Mouse (Mus musculus): ENCODE measurements around the gene Psmd5.
"Not testable (repeated sequence)": the region's sequence is repeated elsewhere in the genome, so short reads cannot be mapped to it uniquely, and the experiment has no call there.

The Psmd5 gene

DNA sequence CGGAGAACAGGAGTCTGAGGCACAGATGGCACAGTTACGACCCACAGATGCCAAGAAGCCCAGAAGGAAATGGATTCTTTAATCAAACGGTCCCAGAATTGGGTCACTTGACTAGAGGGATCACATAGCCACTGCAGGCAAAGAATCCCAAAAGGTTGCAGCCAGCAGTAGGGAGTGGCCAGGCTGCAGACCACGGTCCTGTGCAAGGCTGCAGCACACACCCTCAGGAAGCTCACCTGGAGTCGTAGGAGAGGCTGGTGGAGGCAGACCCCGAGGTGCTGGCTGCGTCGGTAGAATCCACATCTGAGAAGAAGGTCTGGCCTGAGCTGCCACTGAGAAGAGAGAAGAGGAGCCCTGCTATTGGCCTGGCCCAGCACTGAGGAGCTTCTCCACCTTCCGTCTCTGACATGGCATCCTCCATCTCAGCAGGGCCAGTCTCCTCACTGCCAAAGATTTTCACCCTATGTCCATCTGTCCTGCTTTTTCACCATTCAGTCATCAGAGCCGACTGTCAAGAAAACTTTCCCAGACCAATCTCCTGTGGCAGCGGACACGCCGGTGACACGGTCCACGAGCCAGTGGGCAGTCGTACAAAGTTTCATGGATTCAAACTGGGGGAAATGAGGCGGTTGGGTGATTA lies 22.2 kb upstream of the Psmd5 start:
- no peak for DNase-seq (ENCODE audit: low spot score)

DNA sequence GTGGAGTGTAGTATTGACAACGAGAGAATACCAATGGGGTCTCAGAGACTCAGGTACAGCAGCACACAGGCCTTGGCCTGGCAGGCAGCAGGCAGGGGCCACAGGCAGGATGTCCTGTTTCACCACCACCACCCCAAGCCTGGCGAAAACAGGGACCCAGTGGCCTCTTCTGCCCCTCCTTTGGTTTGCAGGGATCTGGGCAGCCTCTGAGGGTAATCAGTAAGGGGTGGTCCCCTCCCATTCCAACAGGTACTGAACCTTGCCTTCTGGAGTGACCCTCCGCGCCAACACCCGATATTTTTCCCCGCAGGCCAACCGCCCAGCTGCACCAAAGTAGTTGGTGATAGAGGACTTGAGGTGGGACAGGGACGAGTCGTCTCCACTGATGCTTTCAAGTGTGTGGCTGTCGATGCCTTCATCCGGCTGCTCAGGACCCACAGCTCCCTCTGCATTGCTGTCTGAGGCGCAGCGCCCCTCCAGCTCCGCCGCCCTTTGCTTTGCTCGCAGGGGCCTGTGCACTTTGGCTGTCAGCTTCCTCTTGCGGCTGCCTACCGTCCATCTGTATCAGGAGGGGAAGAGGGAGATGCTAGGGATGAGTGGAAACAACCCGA lies 20.8 kb upstream of the Psmd5 start:
- no peak for DNase-seq (ENCODE audit: low spot score)

DNA sequence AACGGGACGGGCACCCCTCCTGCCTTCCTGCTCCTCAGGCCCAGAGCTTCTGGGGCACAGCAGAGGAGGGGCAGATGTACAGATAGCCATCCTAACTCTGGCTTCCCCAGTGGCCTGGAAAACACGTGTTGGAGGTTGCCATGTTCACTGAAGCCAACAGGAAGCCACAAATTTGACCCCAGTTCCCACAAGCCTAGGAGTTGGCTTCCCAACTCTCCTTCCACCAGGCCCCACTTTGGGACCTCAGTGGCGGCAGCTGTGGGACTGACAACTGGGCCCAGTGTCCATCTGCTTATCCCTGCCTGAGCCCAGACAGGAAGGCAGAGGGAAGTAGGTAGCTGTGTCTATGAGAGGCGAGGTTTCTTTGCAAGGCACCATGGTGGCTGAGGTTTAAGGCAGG lies 19.2 kb upstream of the Psmd5 start:
- DNase-seq (ENCODE audit: low spot score): no peak

DNA sequence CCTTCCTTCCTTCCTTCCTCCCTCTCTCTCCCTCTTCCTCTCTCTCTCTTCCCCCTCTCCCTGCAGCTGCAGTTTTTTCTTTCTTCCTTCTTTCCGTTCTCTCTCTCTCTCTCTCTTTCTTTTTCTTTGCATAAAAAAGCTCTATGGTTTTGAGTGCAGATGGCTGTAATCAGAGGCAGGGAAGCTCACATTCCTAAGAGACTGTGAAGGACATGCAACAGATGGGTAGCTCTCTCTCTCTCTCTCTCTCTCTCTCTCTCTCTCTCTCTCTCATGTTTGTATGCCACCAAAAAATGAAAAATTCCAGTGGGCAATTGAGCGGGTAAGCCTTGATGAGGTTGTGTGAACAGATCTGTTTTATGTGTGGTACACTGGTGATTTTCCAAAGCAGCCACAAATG lies 9.4 kb upstream of the Psmd5 start:
- no peak for DNase-seq (ENCODE audit: low spot score)

DNA sequence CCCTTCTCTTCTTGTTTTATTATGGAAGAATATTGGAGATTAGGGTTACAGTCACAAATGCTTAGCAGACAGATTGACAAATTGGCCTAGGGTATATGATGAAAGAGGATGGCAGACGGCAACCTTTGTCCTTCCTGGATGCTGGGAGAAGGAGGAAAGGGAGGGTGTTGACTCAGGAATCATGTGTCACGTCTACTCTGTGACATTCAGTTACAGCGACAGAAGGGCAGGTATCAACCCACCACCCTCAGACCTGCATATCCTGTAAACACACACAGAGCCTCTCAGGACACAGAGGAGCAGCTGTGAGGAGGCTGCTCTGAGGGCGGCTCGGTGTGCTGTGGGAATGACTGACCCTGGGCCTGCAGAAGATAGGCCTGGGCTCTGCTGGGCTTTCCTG lies 8.4 kb upstream of the Psmd5 start:
- DNase-seq (ENCODE audit: low spot score): no peak

DNA sequence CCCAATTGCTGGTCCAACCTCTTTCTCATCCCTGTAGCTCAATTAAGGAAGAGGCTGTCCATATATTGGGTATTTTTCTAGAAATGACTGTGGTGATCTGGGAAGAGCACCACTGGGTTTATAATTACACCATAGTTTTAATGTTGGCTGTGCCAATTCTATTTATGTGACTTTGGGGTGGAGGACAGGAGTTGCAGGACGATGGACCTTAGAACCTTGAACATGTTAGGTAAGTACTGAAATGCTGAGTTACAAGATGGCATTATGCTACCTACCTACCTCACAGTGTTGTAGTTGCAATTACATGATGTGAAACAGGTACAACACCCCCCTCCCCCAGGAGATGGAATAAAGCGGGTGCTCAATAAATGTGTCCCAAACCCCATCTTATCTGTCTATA lies 8.0 kb upstream of the Psmd5 start:
- DNase-seq (ENCODE audit: low spot score): no peak

DNA sequence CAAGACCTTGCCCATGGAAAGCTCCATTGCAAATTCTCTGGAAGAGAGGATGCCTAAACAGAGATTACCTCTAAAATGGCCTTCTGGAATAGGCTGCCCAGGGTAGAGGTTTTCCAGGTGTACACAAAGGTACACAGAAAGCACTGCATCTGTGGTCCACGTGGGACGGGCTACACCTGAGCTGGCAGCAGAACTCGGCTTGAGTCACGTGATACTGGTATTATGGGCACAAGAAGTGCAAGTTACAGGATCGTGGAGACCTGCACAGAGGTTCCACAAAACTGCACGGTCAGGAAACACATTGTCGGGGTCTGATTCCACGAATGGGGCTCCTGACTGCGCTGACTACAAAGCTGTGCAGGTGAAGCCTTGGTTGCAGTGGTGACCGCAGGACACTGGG lies 5.3 kb upstream of the Psmd5 start:
- DNase-seq (ENCODE audit: low spot score): no peak

DNA sequence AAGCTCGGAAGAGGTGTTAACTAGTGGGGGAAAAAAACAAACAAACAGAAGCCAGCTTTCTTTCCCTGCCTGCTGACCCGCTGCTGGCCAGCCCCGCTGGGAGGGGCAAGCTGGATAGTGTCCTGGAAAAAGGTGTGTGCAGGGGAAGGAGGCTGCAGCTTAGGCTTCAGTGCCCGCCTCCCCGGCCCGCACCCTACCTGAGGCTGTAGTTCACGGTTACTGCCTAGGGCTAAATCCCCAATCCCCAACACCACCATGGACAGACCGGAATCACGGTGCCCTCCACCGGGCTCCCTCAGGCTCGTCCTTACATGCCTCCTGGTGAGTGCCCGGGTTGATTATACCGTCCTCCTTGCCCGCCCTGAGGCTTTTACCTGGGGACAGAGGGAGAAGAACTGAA lies 497 bp downstream of the Psmd5 start, which contains the start of gene Cutal:
Gene Cutal, plus strand, starts transcription at position 126 of the 400 bp plus-strand sequence.
- peak; percentile 48 for DNase-seq (ENCODE audit: low spot score)

DNA sequence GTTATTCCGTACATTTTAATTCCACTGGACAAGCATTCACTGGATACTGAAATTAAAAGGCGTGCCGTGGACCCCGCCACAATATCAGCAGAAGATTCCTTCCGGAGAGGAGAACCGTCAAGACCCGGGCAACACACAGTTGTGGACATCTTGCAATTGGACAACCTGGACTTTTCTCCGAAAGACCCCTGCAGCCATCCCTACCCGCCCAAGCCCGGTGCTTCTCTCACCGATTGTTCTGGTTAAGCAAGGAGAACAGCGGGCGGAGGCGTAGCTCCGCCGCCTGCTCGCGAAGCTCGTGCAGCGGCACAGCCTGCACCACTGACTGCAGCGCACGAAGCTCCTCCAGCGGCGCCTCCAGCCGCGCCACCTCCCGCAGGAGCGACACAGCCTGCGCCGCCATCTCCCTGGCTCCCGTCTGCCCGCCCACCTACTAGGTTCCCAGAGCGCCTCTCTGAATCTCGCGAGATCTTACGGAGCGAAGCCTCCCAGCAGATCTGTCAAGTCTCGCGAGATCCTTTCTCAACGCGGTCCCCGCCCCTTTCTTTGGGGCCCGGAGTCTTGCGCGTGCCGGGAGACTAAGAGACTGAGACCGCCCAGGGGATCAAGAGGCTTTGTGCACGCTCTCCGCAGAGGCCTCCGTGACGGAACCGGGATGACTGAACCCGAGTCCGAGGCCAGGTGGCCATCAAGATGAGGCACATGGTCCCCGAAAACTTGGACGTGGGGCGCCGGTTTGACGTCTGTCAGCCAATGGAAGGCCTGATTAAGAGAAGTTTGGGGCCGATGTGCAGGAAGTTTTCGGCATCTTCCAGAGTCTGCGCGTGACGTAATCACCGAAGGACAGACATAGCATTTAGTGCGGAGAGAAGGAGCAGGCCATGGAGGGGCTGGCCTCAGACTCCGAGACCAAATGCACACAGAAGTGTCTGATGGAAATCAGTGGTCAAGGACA lies 4.0 kb downstream of the Psmd5 start:
- peak; percentile 95 for DNase-seq (ENCODE audit: low spot score)

DNA sequence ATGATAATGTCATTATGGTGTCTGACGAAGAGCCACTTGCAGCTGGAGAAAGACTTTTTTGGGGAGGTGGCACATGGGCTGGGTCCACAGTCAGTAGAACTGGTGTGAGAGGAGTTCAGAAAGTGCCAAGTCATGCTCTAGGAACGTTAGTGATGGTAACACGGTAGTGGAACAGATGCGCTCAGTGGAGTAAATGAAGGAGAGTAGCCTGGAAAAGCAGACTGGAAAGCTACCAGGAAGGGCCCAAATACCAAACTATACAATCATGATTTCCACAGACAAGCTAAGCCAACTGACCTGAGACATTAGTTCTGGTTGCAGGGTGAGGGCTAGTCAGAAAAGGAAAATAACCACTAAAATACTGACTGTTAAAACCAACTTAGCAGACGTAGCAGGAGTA lies 5.1 kb downstream of the Psmd5 start:
- DNase-seq (ENCODE audit: low spot score): no peak

DNA sequence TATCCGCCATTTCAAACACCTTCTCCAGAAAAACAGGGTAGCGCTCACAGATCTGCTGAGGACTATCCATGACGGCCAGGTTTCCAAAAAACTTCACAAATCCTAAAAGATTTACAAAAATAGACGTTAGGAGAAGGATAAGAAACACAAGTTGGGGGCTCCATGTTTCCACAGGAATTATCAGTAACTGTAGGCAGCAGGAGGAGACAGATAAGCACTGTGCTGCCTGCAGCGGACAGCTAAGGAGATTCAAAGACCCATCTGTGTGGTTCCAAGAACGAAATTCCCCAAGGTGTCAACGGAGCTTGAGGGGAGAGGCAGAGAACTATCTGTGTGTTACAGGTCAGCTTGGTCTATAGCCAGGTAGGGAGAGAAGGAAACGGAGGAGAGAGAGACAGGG lies 17.0 kb downstream of the Psmd5 start:
- no peak for DNase-seq (ENCODE audit: low spot score)

DNA sequence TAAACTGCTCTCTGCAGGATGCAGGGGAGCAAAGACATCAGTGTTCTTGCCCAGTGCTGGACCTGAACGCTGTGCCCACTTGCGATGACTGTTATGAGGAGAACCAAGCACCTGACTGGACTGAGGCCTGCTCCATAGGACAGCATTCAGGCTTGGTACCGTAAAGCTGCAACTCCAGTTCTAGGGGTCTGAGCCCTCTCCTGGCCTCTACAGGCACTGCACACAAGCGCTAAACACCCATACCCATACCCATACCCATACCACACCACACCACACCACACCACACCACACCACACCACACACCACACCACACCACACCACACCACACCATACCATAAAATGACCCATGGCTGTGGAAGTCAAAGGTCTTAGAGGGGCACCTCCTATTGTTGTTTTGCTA lies 19.5 kb downstream of the Psmd5 start:
- no peak for DNase-seq (ENCODE audit: low spot score)

DNA sequence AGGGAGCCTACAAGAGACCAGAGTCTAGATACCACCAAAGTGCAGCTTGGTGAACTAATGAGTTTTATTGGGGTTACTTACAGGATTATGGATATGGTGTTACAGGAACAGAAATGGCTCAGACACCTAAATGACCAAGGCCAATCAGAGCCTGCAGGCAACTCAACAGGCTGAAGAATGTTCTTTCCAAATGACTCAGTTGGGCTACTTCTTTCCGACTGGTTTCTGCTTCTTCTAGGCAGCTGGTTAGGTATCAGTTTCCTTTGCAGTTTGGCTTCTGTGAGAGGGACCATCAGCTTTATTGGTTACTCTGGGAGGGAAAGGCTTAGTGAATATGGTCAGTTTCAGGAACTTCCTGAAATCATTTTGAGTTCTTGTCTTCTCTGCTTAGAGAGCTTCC lies 27.1 kb downstream of the Psmd5 start:
- no peak for DNase-seq (ENCODE audit: low spot score)

DNA sequence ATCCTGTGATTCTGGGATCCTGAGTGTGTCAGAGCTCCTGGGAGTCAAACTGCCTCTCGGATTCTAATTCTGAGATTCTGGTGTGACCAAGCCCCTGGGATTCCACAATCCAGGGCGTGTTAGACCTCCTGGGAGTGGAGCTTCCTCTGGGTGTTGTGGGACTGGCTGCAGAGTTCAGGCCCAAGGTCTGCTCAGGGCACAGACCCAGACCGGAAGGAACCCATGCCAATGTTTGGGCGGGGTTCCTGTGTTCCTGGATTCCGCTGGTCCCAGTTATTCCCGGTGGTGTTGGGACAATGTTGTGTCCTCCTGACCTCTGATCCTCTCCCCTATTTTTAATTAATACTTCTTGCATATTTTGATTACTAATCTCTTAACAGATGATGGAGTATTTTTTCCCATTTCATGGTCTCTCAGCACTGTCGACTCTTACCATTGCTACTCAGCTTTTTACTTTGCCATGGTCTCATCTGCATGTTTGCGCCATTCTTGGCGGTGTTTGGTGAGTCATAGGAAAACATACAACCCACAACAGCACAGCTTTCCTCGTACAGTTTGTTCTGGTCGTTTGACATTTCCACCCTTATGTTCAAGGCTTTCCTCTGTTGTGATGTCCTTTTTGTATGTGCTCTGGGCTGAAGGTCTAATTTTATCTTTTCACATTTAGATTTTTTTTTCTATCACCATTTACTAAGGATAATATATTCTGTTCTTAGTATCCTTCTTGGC lies 31.4 kb downstream of the Psmd5 start:
- no peak for DNase-seq (ENCODE audit: low spot score)

DNA sequence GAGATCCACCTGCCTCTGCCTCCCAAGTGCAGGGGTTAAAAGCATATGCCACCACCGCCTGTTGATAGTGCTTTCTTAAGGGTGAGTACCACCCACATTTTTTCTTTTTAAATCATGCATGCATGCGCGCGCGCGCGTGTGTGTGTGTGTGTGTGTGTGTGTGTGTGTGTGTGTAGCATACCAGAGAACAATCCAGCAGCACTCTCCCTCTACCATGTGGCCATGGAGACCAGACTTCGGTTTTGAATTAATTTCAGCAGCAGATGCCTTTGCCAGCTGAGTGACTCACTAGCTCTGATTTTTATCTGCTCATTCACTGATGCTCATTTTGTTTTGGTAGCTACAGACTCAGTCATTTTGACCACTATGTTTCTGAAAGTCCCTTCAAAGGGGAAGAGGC lies 33.1 kb downstream of the Psmd5 start:
- no peak for DNase-seq (ENCODE audit: low spot score)

DNA sequence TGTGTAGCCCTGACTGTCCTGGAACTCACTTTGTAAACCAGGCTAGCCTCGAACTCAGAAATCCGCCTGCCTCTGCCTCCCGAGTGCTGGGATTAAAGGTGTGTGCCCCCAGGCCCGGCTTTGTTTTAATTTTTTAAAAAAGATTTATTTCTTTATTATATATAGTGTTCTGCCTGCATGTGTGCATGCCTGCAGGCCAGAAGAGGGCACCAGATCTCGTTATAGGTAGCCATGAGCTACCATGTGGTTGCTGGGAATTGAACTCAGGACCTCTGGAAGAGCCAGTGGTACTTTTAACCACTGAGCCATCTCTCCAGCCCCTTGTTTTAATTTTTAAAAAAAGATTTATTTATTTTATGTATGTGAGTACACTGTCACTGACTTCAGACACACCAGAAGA lies 34.6 kb downstream of the Psmd5 start:
- not testable (repeated sequence) for DNase-seq (ENCODE audit: low spot score)

DNA sequence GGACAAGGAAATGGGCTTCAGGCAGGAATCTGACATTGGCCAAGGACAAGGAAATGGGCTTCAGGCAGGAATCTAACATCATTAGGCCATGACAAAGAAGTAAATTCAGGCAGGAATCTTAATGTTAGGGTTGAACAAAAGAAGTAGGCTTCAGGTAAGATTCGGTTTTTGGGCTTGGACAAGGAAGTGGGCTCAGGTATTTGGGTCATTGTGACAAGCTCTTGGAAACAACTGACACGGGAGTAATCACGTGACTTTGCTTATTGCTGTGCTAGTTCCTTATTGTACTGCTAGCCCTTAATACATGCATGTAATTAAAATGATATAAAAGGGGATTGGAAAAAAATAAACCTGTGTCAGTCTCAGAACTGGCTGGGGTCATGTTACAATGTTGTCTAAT lies 39.1 kb downstream of the Psmd5 start:
- no peak for DNase-seq (ENCODE audit: low spot score)

DNA sequence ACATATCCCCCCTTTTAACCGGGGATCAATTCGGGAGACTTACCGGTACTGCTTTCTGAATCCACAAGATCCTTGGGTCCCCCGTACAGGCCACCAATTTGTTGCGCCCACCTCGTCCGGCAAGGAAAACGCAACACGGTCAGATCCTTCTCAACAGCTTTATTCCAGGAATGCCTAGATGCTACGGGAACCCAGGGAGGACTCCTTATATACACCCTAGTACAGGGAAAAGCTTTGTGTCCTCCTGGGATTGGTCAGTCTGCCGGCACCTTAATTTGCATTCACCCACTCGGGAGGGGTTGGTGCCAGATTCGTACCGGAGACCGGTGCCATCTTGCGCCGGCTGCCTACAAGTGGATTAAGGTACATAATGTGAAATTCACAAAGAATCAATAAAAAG lies 41.1 kb downstream of the Psmd5 start:
- DNase-seq (ENCODE audit: low spot score): no peak

DNA sequence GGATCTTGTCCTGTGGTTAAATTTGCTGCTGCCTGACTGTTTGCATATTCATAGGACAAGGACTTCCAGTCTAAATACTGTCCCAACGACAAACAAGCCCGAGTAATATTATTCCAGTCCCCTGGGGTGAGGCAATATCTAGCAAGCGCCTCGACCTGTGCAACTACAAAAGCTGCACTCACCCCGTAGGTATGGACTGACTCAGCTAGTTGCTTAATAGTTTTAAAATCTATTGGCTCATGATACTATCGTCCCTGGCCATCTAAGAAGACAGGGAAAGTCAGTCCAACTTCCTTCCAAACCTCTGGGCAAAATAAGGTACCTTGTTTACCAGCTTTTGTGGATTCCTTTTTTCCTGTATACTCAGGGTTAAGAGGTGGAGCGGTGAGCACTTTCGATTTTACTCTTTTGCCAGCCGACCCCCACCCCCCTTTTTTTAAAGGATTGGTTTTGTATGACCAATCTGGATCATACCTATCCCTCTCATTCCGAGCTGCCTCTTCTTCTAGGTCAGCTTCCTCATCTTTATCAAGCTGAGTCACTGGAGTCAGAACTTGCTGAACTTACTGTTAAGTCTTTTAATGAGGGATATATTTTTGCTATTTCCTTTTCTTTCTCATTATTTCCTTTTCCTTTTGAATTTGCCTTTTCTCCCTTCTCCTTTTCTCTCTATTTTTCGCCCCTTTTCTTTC lies 41.9 kb downstream of the Psmd5 start, which contains the start of gene Gm34653:
Gene Gm34653, plus strand, starts transcription at position 242 of the 692 bp plus-strand sequence.
- not testable (repeated sequence) for DNase-seq (ENCODE audit: low spot score)

DNA sequence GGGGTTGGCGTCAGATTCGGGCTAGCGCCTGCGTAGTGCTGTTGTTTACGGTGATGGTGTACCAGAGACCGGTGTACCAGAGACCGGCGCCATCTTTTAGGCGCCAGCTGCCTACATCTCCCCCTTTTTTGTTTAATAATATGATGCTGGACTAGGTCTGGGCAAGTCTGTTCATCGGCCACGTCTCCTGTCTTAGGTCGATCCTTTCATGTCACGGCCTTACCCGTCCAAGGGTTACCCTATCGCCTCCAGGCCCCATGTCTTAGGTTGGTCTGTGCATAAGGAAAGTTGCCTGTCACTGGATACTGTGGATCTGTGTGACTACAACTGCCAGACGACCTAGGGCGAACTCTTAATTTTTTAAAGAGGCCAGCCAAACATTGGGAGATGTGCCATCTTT lies 44.7 kb downstream of the Psmd5 start:
- not testable (repeated sequence) for DNase-seq (ENCODE audit: low spot score)

DNA sequence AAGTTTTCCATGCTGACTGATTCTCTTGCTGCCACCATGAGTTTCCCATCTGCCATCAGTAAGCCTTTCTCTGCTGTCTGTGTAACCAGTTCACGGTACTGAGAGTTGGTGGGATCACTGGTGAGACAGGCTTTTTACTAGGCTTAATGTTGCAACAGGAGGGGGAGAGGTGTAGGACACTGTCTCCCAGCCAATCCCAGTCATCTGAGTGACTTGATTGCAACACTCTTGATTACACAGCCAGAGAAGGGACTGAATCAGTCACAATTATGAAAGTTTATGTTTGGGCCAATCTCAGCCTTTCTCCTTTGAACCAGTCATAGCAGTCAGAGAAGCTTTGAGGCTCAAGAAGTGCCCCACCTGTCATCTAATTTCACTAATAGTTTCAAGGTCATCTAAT lies 46.7 kb downstream of the Psmd5 start:
- DNase-seq (ENCODE audit: low spot score): no peak

DNA sequence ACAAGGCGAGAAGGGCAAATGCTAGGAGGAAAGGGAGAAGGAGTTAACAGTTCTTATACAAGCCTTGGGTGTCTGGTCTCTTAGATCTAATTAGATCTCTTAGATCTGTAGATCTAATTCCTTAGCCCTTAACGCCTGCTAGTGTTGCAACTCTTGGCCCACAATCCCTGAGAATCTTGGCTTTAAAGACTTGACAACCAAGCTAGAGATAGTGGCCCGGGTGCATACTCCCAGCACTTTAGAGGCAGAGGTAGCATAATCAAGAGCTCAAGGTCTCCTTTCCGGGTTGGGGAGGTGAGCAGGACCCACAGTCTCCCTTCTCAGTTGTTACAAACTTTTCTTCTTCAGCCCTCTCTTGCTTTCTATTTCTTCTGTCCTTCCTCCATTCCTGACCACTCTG lies 47.2 kb downstream of the Psmd5 start:
- no peak for DNase-seq (ENCODE audit: low spot score)
